Mouse (Mus musculus) spleen, adult 18-20 months (tissue): Measurements from ENCODE around the gene Lyrm9.
"Not testable (repeated sequence)": the region's sequence is repeated elsewhere in the genome, so short reads cannot be mapped to it uniquely, and the experiment has no call there.

ENCODE experiments used
- DNase-seq, 2 experiments: peaks; one replicate each; pipeline ENCODE4 v3.0.0; 2022; ENCODE audit warnings: mixed read lengths in 2 of 2

Gene Lyrm9

GRCm38 (mm10) chr11:78851871-78852265 lies 25.5 kb downstream of the Lyrm9 start:
- DNase-seq, result no peak

DNA sequence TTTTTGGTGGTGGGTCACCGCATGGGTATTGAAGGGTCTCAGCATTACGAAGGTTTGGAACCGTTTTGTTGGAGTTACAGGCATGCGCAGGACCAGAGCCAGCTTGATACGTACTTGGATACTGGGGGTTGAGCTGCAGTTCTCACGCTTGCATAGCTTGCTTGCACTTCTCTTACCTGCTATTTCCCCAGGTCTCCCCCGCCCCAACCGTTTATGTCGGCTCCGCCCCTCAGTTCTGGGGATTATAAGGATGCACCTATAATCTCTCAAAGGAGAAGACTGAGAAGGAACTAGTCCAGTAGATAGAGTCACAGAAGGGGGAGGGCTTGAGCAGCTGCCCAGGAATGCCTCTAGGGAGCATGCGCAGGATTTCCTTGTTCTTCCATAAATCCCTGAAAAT lies 26.1 kb downstream of the Lyrm9 start:
- DNase-seq, result no peak

GRCm38 (mm10) chr11:78856310-78856709 lies 29.9 kb downstream of the Lyrm9 start:
- peak; percentile 40 to 75 for DNase-seq

DNA sequence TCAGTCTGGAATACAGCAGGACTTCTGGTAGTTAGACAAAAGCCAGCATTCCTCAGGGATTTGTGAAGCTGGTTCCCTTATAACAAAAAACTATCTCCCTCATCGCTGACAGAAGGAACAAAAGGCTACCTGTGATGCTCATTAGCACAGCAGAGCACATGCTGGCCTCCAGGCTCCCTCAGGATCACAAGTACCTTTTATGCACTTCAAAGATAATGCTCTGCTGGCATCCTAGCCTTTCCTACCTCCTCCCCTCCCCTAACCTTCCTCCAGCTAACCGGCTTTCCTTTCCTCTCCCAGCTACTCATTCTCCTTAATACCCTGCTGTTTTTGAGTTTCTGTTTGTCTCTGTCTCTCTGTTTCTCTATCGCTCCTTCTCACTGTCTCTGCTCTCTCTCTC lies 31.2 kb downstream of the Lyrm9 start:
- DNase-seq, result no peak

DNA sequence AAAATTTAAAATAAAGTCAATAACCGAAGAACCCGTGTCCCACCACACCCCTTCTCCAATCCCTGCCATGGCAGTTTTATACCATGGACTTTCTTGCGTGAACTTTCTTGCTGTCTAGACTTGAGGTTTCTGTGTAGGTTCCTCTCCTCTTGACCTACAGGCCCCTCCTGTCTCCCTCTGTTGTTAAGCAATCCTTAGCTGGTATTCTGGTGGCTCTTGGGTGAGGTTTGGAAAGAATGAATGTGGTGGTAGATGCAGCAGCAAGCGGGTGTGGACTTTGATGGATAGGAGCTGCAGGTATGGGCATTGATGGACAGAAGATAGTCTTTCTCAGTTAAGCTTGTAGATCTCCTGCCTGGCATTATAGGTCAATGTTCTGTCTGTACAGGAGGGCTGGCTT lies 37.5 kb downstream of the Lyrm9 start:
- DNase-seq, result no peak

DNA sequence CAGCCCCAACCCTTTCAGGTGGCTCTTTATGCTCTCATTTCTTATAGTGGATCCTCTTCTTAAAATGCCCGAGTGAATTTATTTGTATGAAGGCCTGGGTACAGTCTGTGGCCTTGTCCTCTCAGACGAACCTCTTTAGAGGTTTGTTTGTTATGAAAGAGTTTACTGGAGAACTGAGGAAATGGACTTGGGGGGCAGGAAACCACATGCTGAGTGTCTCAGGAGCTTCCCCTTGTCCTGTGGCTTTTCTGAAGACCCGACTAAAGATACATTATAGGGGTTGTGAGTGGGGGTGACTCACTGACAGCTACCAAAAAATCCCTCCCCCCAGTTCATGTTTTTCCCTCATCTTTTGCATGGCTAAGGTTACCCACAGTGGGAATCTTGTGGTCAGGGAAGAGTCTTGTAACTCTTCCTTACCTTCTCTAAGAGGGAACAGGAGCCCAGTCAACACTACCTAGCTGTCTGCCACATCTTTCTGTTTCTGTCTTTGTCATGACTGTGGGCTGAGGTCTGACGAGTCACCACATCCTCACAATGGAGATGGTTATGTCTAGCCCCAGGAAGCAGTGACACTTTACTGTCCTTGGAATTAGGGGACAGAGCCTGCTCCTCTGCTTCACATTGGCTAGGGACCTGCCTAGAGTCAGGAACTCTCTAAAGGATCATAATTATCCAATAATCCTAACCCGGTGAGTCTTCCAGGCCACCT lies 38.3 kb downstream of the Lyrm9 start:
- DNase-seq, result no peak

DNA sequence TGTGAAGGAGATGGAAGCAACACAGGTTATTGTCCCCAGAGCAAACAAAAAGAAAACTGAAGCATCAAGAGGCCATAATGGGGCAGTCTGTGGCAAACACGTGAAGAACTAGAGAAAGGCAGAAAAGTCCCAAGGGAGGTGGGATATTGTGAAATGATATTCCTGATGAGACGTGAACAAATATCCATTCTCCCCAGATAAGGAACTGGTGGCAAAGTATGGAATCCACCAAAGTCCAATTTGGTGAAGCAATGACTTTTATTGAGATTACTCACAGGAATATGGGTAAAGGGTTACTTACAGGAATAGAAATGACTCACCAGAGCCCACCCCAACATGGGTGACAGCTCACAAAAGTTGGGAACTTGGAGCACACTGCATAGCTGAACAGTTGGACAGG lies 38.9 kb downstream of the Lyrm9 start:
- DNase-seq, result no peak

DNA sequence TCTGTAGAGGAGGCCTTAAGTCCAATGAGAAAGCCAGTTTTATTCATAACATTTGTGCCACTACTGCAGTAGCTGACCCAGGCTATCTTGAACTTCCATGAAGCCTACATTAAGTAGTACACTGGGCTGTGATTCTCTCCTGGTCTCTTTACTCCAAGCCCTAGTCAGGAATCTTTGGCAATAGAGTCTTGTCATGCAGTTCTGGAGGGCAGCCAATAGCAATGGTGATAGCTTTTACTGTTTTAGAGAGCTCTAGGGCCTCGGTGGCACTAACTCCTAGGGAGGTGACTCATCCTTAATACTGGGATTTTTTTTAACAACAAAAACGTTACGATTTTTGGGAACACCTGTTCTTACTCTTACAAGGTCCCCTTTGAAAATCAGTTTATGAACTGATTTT lies 40.1 kb downstream of the Lyrm9 start:
- no peak for DNase-seq

GRCm38 (mm10) chr11:78867696-78868095 lies 41.3 kb downstream of the Lyrm9 start:
- no peak for DNase-seq

DNA sequence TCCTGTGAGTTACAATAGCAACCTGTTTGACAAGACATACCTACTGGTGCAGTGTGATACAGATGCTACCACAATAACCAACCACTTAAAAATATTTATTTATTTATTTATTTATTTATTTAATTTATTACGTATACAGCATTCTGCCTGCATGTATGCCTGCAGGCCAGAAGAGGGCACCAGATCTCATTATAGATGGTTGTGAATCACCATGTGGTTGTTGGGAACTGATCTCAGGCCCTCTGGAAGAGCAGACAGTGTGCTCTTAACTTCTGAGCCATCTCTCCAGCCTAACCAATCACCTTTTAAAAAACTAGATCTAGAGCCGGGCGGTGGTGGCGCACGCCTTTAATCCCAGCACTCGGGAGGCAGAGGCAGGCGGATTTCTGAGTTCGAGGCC lies 42.8 kb downstream of the Lyrm9 start:
- DNase-seq, result not testable (repeated sequence)

- DNase-seq, result no peak
Measured at GRCm38 (mm10) chr11:78870891-78871290, 44.5 kb downstream of the Lyrm9 start.

DNA sequence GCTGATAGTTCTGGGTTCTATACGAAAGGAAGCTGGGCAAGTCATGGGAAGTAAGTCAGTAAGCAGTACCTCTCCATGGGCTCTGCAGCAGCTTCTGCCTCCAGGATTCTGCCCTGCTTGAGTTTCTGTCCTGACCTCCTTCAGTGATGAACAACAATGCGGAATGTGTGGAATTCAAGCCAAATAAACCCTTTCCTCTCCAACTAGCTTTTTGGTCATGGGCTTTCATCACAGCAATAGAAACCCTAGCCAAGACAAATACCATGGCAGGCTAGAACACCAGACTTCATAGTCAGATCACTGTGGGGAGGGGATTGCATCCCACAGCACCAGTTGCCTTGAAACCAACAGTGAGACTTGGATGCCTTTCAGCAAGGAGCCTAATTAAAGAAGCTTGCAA lies 46.4 kb downstream of the Lyrm9 start:
- DNase-seq, result no peak

GRCm38 (mm10) chr11:78879727-78880126 lies 53.3 kb downstream of the Lyrm9 start:
- no peak for DNase-seq

DNA sequence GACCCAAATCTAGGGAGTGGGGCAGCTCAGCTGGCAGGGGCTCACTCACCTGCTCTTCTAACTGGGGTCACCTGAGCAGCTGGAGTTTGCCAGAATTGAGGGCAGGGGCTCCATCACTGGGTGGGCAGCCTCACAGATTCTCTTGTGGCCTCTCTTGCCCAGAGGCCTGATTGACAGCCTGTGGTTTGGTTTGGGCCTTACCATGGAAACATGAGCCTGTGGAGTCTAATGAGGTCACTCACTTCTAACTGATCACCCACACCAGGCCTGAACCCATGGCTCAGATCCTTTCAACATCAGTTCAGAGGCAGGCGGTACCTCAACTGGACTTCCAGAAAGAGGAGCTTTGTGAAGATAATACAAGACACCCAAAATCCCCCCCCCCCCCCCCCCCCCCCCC lies 60.3 kb downstream of the Lyrm9 start:
- peak in 1 of 2 experiments; percentile 6 for DNase-seq

- DNase-seq, result peak; percentile 16 to 36
Measured at GRCm38 (mm10) chr11:78887102-78887971, 61.0 kb downstream of the Lyrm9 start.

DNA sequence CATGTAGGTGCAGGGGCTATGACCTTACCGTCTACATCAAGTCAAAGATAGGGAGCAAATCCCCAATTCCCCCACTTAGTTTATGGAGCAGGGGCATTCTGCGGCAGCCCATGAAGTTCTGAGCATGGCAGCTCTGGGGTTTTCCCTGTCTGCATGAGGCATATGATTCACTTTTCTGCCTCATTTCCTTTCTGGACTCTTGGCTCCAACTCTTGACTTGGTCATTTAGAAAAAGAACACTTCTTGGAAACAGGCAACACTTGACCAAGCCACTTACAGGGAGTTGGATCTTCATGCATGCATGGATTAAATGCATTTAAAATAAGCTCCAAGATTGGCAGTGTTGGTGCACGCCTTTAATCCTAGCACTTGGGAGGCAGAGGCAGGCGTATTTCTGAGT lies 62.8 kb downstream of the Lyrm9 start:
- DNase-seq, result no peak
